Mouse (Mus musculus) kidney, adult 10 weeks (tissue): ENCODE data around the gene Mapk9. TPM values are rescaled to one million over a fixed set of nuclear protein-coding genes. Genes with fewer than 3 reads are reported as not detected.

ENCODE experiments used
- polyA plus RNA-seq: library from polyadenylated mRNA; stranded (reverse); fragments of 350-450 nt; fragmentation: Illumina TruSeq; extraction: RNeasy Lipid Tissue Mini Kit (QIAGEN cat#74804); gene quantifications from one replicate; pipeline ENCODE4 v1.2.3, GENCODE M21; 2014; ENCODE audit warnings: low read depth, low replicate concordance

Gene Mapk9
- polyA plus RNA-seq: 105 TPM

GRCm38 (mm10) chr11:49846401-49847070 lies at the start of gene Mapk9:
Gene Mapk9 (plus strand): TSS chr11:49846751.

GRCm38 (mm10) chr11:49901659-49902458 lies 55.3 kb downstream of the Mapk9 start, which contains the start of gene Rasgef1c:
Gene Rasgef1c (plus strand): TSS chr11:49901835.

Other genes with a start within 250 kb of the Mapk9 start
- 1.3 TPM for gene Flt4, start 237.5 kb upstream of the Mapk9 start, polyA plus RNA-seq
- not detected for gene Scgb3a1, start 183.1 kb upstream of the Mapk9 start, polyA plus RNA-seq
- gene Cnot6, start 134.0 kb upstream of the Mapk9 start, polyA plus RNA-seq: 163 TPM
- gene Gfpt2, start 52.6 kb upstream of the Mapk9 start, polyA plus RNA-seq: 1.9 TPM
- not detected for gene Rasgef1c, start 55.1 kb downstream of the Mapk9 start, polyA plus RNA-seq
- 207 TPM for gene Rnf130, start 178.6 kb downstream of the Mapk9 start, polyA plus RNA-seq